Mouse (Mus musculus) CD4-positive, CD25-positive, alpha-beta regulatory T cell (primary cell): ENCODE measurements around the gene Grn. TPM values are rescaled to one million over a fixed set of nuclear protein-coding genes. Genes with fewer than 3 reads are reported as not detected.

Experiments
- polyA plus RNA-seq: library from polyadenylated mRNA; unstranded; fragments of 100-300 nt; shearing (Covaris generic); gene quantifications from one replicate; pipeline ENCODE4 v1.2.1, GENCODE M21; 2017

Grn gene
- 35.7 TPM for polyA plus RNA-seq

GRCm38 (mm10) chr11:102430121-102431017 lies at the start of gene Grn:
Grn (plus strand) TSS chr11:102430315.

GRCm38 (mm10) chr11:102393238-102393634 lies 36.9 kb upstream of the Grn start, which contains the start of gene Rundc3a:
Rundc3a (plus strand) TSS chr11:102393403.

GRCm38 (mm10) chr11:102407834-102408215 lies 22.3 kb upstream of the Grn start, which contains the start of gene Slc25a39:
Slc25a39 (minus strand) TSS chr11:102407946.

GRCm38 (mm10) chr11:102447497-102447896 lies 17.4 kb downstream of the Grn start, which contains the start of gene Fam171a2:
Fam171a2 (minus strand) TSS chr11:102447682.

GRCm38 (mm10) chr11:102469648-102470357 lies 39.7 kb downstream of the Grn start, which contains the start of gene Itga2b:
Itga2b (minus strand) TSS chr11:102470122.

Other genes starting within 250 kb of the Grn start
- gene Lsm12, start 245.0 kb upstream of the Grn start, polyA plus RNA-seq = 74.0 TPM
- 40.2 TPM for gene G6pc3, start 240.7 kb upstream of the Grn start, polyA plus RNA-seq
- 34.6 TPM for gene Hdac5, start 200.1 kb upstream of the Grn start, polyA plus RNA-seq
- 0.25 TPM for gene BC030867, start 181.4 kb upstream of the Grn start, polyA plus RNA-seq
- gene Asb16, start 161.6 kb upstream of the Grn start, polyA plus RNA-seq = not detected
- 60.1 TPM for gene Tmub2, start 145.4 kb upstream of the Grn start, polyA plus RNA-seq
- gene Atxn7l3, start 133.7 kb upstream of the Grn start, polyA plus RNA-seq = 19.2 TPM
- gene Ubtf, start 110.6 kb upstream of the Grn start, polyA plus RNA-seq = 138 TPM
- 0.13 TPM for gene Slc4a1, start 64.1 kb upstream of the Grn start, polyA plus RNA-seq
- 28.6 TPM for gene Rundc3a, start 36.9 kb upstream of the Grn start, polyA plus RNA-seq
- 84.5 TPM for gene Slc25a39, start 22.4 kb upstream of the Grn start, polyA plus RNA-seq
- gene Fam171a2, start 17.4 kb downstream of the Grn start, polyA plus RNA-seq = not detected
- 1.3 TPM for gene Itga2b, start 39.8 kb downstream of the Grn start, polyA plus RNA-seq
- 66.8 TPM for gene Gpatch8, start 126.1 kb downstream of the Grn start, polyA plus RNA-seq
- gene Gm11627, start 149.1 kb downstream of the Grn start, polyA plus RNA-seq = not detected
- gene Fzd2, start 174.1 kb downstream of the Grn start, polyA plus RNA-seq = not detected
- gene Meioc, start 233.4 kb downstream of the Grn start, polyA plus RNA-seq = not detected